Mouse (Mus musculus): ENCODE results near the gene Ythdf1. TPM values are rescaled to one million over a fixed set of nuclear protein-coding genes. Genes with fewer than 3 reads are reported as not detected.

Ythdf1 gene
- total RNA-seq, 2 experiments from 2014 or later, result 31.9 to 34.1 TPM

GRCm38 (mm10) chr2:180879365-180880067 lies 41.2 kb downstream of the Ythdf1 start:
- no peak for DNase-seq

- DNase-seq, result no peak
These were observed 50.7 kb downstream of the Ythdf1 start for GRCm38 (mm10) chr2:180870006-180870405.

DNA sequence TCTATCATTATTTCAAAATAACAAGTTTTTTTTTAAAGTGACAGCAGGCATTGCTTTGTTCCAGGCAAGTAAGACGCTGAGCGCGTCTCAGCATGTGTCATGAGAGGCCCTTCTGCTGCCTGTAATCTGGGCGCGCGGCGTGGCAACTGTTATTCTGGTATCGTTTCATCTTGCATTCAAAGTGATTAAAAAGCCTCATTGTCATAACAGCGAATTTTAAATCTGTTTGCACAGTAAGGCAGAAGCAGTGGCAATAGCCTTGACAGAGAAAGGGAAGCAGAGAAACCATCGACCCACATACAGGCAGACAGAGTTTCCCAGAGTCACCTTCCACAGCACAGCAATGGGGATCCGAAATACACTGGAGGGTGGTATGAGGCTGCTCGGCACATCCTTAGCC lies 59.2 kb downstream of the Ythdf1 start:
- DNase-seq, result no peak

DNA sequence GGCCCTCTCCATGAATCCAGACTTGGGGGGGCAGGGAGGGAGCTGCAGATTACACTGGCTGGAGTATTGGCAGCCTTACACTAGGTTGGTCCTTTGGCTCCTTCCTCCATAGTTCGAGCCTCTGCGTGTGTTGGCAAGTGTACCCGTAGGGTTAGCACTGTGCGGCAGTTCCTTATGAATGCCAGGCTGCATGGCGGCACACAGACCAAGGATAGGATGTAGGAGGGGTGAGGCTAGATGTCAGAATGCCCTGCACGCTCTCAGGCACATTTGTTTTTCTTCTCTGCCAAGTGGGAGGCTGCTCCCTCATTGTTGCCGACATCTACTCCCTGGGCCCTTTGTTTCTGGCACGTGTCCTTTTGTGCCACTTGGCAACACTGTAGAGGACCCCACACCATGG lies 63.6 kb downstream of the Ythdf1 start:
- no peak for DNase-seq

GRCm38 (mm10) chr2:180855005-180855544 lies 65.7 kb downstream of the Ythdf1 start:
- DNase-seq, result no peak

Small RNA genes lying within 50 kb of the gene (microRNA-seq; reads per million reads assigned to microRNA genes)
- 0 reads per million in 2 experiments for gene Mir124a-3 (ENCODE audit: borderline replicate concordance in 2 of 2)

Other genes with a start within 250 kb of the Ythdf1 start
- gene Dido1, start 210.9 kb downstream of the Ythdf1 start, total RNA-seq (2021), result 10 to 100 TPM; 14.6 to 16.2 TPM
- gene Gid8, start 210.8 kb downstream of the Ythdf1 start, total RNA-seq (2021), result 10 to 100 TPM; 31.8 to 34.4 TPM
- under 1 TPM; 0.20 to 0.48 TPM for gene Slc17a9, start 195.7 kb downstream of the Ythdf1 start, total RNA-seq (2021)
- gene Bhlhe23, start 144.0 kb downstream of the Ythdf1 start, total RNA-seq (2021), result not detected
- gene Birc7, start 8.1 kb upstream of the Ythdf1 start, total RNA-seq (2021), result not detected
- under 1 TPM in 1 of 2 experiments, not detected in 1; 0.49 TPM for gene Nkain4, start 33.8 kb upstream of the Ythdf1 start, total RNA-seq (2021)
- 10 to 100 TPM; 26.6 to 33.7 TPM for gene Arfgap1, start 46.3 kb upstream of the Ythdf1 start, total RNA-seq (2021)
- 1 to 10 TPM; 2.3 to 2.9 TPM for gene Col20a1, start 65.6 kb upstream of the Ythdf1 start, total RNA-seq (2021)
- under 1 TPM in 1 of 2 experiments, not detected in 1; 0.54 TPM for gene Chrna4, start 122.6 kb upstream of the Ythdf1 start, total RNA-seq (2021)
- gene Kcnq2, start 214.4 kb upstream of the Ythdf1 start, total RNA-seq (2021), result not detected
- 1,000 to 10,000 TPM; 1,917 to 2,157 TPM for gene Eef1a2, start 236.1 kb upstream of the Ythdf1 start, total RNA-seq (2021)